Mouse (Mus musculus): Measurements from ENCODE around the gene Spef1. TPM values are rescaled to one million over a fixed set of nuclear protein-coding genes. Genes with fewer than 3 reads are reported as not detected.
"Not testable (repeated sequence)": the region's sequence is repeated elsewhere in the genome, so short reads cannot be mapped to it uniquely, and the experiment has no call there.

Spef1 gene
- polyA plus RNA-seq (2012; rRNA removed): 8.4 and 10.4 TPM in 2 replicates

GRCm38 (mm10) chr2:131186771-131187601 lies at the start of gene Spef1, which contains the start of gene Cdc25b:
Gene Spef1, minus strand, starts transcription at chr2:131187282.
Gene Cdc25b, plus strand, starts transcription at chr2:131186949.
- TF ChIP-seq CTCF (IDR thresholded peaks at IDR 0.05; ENCODE audit: extremely low read depth, insufficient read depth, low read length) (no peak), POLR2A (IDR thresholded peaks at IDR 0.05; ENCODE audit: extremely low read depth, insufficient read depth, low read length) (peak; percentile 70; the same call in 1 of the 2 replicates)
- peaks cover 7% of the 10 kb centered on the region for H3K4me1 ChIP-seq (ENCODE audit: control insufficient read depth, insufficient read depth, low read length)
- peak within 1 kb of the TSS; percentile 19; the same call in 1 of the 2 replicates for H3K27ac ChIP-seq (ENCODE audit: insufficient read depth, low read length)
- peak within 1 kb of the TSS; percentile 83 for H3K4me3 ChIP-seq (ENCODE audit: insufficient read depth, low read length)

DNA sequence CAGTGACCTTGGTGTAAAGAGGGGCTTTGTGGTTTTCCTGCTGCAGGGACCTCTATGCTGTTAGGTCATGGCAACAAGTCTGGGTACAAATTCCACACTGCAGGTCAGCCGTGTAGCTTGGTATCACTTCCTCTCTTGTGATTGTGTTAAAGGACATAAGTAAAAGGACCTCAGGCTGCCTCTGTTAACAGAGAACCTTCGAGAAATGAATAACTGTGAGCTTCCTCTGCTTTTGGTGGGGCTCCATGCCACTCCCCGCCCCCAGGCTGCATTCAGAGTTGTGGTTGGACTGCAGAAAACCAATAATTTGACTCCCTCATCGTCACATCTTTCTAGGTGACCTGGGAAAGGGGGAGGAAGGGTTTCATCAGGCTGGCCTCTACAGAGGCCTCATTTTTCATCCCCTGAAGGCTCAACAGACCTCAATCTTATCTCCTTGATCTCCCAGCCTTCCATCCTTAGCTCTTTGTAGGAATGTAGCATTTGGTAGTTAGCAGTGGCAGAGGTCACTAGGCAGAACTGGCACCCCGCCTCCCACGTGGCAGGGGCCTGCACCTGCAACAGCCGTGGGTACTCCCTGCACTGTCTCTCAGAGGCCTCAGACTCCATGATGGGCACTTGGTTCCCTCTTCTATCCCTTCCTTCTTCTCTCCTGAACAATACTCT lies 48.0 kb upstream of the Spef1 start:
- H3K4me3 ChIP-seq (ENCODE audit: insufficient read depth, low read length): no peak overlapping the region
- H3K27ac ChIP-seq (ENCODE audit: insufficient read depth, low read length): no peak overlapping the region
- peaks cover 3% of the 10 kb centered on the region for H3K4me1 ChIP-seq (ENCODE audit: control insufficient read depth, insufficient read depth, low read length)
- no peak for TF ChIP-seq POLR2A (IDR thresholded peaks at IDR 0.05; ENCODE audit: extremely low read depth, insufficient read depth, low read length)
- no peak for TF ChIP-seq CTCF (IDR thresholded peaks at IDR 0.05; ENCODE audit: extremely low read depth, insufficient read depth, low read length)

DNA sequence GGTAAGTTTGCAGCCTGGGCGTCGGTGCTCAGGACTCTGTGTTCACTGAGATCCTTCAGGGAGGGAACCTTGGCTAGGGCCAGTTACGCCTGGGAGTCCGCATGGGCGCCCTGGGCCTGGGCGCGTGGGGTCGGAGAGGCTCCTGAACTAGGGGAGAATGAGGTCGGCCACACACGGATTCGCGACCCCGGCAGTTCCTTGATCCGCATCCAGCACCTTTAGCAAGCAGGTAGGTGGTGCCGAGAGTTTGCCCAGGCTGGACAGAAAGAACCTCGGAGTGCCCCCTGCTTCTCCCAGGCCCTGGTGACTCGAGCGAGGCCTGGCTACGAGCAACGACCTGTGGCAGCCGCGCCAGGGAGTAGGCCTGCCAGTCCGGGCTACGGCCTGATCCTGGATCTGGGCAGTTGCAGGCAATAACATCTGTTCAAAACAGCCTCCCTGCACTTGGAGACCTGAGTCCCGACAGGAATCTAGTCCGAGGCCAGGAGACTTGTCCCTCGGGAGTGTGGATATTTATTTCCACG lies 47.1 kb upstream of the Spef1 start:
- TF ChIP-seq CTCF (IDR thresholded peaks at IDR 0.05; ENCODE audit: extremely low read depth, insufficient read depth, low read length) (no peak), POLR2A (IDR thresholded peaks at IDR 0.05; ENCODE audit: extremely low read depth, insufficient read depth, low read length) (no peak)

DNA sequence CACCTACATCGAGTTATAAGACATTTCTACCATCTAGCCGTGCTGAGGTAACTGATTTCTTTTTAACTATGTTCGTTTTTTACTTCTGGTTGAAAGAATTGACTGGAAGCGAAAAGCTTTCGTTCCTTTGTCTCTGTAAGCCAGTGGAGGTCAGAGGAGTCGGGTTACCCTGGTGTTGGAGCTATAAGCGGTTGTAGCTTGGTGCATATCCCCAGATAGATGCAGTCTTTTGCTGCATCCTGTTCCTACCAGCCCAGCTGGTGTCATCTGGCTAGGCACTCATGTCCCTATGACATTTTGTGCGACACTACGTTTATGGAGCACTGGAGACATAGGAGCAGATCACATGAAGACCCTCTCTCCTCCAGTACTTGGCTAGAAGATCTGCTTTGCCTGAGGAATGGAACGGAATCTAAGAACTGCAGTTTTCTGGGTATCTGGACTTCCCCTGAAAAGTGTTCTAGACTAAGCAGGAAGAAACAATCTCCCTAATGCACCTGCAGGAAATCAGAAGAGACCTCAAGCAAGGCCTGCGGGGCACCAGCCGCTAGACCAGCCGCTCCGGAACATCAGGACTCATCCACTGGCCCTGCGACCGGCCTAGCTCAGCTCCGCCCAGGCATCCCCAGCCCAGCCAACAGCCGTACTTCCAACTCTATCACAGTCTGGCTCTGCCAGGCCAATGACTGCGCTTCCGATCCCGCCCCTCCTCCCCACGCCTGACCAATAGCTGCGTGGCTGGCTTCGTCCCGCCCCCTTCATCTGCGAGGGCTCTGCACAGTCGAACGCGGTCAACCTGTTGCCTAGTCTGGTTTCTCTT lies 46.4 kb upstream of the Spef1 start, which contains the start of gene Mavs:
TSS of gene Mavs (plus strand) at position 757 of the 820 bp plus-strand sequence.
- Histone ChIP-seq H3K27ac (ENCODE audit: insufficient read depth, low read length) (no peak within 1 kb of the TSS), H3K4me3 (ENCODE audit: insufficient read depth, low read length) (peak within 1 kb of the TSS; percentile 30), H3K4me1 (ENCODE audit: control insufficient read depth, insufficient read depth, low read length) (peaks cover 3% of the 10 kb centered on the region)
- TF ChIP-seq POLR2A (IDR thresholded peaks at IDR 0.05; ENCODE audit: extremely low read depth, insufficient read depth, low read length) (peak; percentile 88), CTCF (IDR thresholded peaks at IDR 0.05; ENCODE audit: extremely low read depth, insufficient read depth, low read length) (no peak)

More for the DNA sequence above, 47.1 kb upstream of the Spef1 start:
- Histone ChIP-seq H3K4me3 (ENCODE audit: insufficient read depth, low read length) (peak overlapping the region; percentile 30), H3K27ac (ENCODE audit: insufficient read depth, low read length) (no peak overlapping the region), H3K4me1 (ENCODE audit: control insufficient read depth, insufficient read depth, low read length) (peaks cover 3% of the 10 kb centered on the region)

DNA sequence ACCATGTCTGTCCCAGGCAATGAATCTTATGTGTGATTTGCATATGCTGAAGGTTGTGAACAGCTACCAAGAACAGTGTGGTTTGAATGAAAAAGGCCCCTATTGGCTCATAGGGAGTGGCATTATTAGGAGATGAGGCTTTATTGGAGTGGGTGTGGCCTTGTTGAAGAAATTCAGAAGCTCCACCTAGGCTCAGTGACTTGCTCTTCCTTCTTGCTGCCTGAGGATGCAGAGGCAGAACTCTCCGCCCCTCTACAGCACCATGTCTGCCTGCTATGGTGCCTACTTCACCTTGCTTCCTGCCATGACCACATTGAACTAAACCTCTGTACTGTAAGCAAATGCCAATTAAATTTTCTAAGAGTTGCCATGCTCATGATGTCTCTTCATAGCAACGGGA lies 45.5 kb upstream of the Spef1 start:
- H3K27ac ChIP-seq (ENCODE audit: insufficient read depth, low read length): no peak overlapping the region
- TF ChIP-seq CTCF (IDR thresholded peaks at IDR 0.05; ENCODE audit: extremely low read depth, insufficient read depth, low read length): no peak
- no peak for TF ChIP-seq POLR2A (IDR thresholded peaks at IDR 0.05; ENCODE audit: extremely low read depth, insufficient read depth, low read length)
- peaks cover 3% of the 10 kb centered on the region for H3K4me1 ChIP-seq (ENCODE audit: control insufficient read depth, insufficient read depth, low read length)
- H3K4me3 ChIP-seq (ENCODE audit: insufficient read depth, low read length): no peak overlapping the region

DNA sequence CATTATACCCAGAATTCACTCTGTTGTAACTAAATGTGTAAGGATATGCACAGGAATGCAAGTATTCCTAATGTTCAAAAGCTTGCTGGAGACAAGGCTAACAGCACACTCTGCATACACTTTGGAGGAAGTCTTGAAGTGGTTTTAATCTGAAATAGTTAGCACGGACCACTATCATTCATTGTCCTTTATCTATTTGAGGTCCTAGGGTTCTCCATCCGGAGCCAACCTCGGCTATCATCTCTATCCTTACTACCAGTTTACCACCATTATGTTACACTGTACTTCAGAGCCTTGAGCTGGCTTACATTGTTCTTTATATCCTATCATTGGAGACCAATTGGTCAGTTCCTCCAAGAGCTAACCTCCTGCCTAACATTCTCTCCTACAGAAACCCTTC lies 40.2 kb upstream of the Spef1 start:
- Histone ChIP-seq H3K27ac (ENCODE audit: insufficient read depth, low read length) (no peak overlapping the region), H3K4me1 (ENCODE audit: control insufficient read depth, insufficient read depth, low read length) (no peaks in the 10 kb centered on the region), H3K4me3 (ENCODE audit: insufficient read depth, low read length) (no peak overlapping the region)
- TF ChIP-seq CTCF (IDR thresholded peaks at IDR 0.05; ENCODE audit: extremely low read depth, insufficient read depth, low read length) (no peak), POLR2A (IDR thresholded peaks at IDR 0.05; ENCODE audit: extremely low read depth, insufficient read depth, low read length) (no peak)

DNA sequence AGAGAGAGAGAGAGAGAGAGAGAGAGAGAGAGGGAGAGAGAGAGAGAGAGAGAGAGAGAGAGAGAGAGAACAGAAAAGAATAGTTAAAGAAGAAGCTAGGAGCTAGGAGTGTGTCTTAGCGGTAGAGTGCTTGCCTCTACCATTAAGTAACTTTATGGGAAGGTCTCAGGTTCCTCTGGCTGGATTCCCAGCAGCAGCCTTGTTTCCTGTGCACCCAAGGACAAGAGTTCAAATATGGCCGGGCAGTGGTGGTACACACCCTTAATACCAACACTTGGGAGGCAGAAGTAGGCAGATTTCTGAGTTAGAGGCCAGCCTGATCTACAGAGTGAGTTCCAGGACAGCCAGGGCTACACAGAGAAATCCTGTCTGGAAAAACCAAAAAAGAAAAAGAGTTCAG lies 39.6 kb upstream of the Spef1 start:
- H3K27ac ChIP-seq (ENCODE audit: insufficient read depth, low read length); H3K4me1 ChIP-seq (ENCODE audit: control insufficient read depth, insufficient read depth, low read length); H3K4me3 ChIP-seq (ENCODE audit: insufficient read depth, low read length): not testable (repeated sequence)

DNA sequence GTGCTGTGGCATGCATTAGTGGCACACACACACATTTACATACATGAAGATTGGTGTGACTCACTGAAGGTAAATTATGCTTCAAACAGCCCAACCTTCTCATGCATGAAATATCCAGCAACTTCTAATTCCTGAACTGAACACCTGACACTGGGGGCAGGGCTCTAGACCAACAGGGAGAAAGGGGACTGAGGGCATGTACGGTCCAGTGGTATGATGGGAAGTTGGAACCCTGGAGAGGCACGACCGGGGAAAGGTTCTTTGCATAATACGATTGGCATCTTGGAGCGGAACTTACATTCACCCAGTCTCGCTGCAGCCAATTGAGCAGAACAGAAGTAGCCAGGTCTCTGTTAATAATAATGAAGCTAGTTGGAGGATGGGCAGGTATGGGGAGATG lies 38.1 kb upstream of the Spef1 start:
- Histone ChIP-seq H3K4me1 (ENCODE audit: control insufficient read depth, insufficient read depth, low read length) (no peaks in the 10 kb centered on the region), H3K4me3 (ENCODE audit: insufficient read depth, low read length) (no peak overlapping the region), H3K27ac (ENCODE audit: insufficient read depth, low read length) (no peak overlapping the region)
- TF ChIP-seq CTCF (IDR thresholded peaks at IDR 0.05; ENCODE audit: extremely low read depth, insufficient read depth, low read length): no peak
- TF ChIP-seq POLR2A (IDR thresholded peaks at IDR 0.05; ENCODE audit: extremely low read depth, insufficient read depth, low read length): no peak

GRCm38 (mm10) chr2:131223569-131223968 lies 36.5 kb upstream of the Spef1 start:
- no peak for TF ChIP-seq POLR2A (IDR thresholded peaks at IDR 0.05; ENCODE audit: extremely low read depth, insufficient read depth, low read length)
- no peak for TF ChIP-seq CTCF (IDR thresholded peaks at IDR 0.05; ENCODE audit: extremely low read depth, insufficient read depth, low read length)
- Histone ChIP-seq H3K27ac (ENCODE audit: insufficient read depth, low read length) (no peak overlapping the region), H3K4me1 (ENCODE audit: control insufficient read depth, insufficient read depth, low read length) (no peaks in the 10 kb centered on the region), H3K4me3 (ENCODE audit: insufficient read depth, low read length) (no peak overlapping the region)

Measured in cortical plate, adult 2 months (tissue).